Mouse (Mus musculus): ENCODE measurements around the gene Myo1d.

- TF ChIP-seq CTCF (IDR thresholded peaks at IDR 0.05) (no peak), EP300 (IDR thresholded peaks at IDR 0.05) (no peak)
Measured at GRCm38 (mm10) chr11:80718036-80718435, 61.8 kb downstream of the Myo1d start.
